Mouse (Mus musculus): ENCODE data around the gene Mrm2. TPM values are rescaled to one million over a fixed set of nuclear protein-coding genes. Genes with fewer than 3 reads are reported as not detected.

The Mrm2 gene
- polyA plus RNA-seq, 1 experiment from 2014 or later, result 19.3 TPM

DNA sequence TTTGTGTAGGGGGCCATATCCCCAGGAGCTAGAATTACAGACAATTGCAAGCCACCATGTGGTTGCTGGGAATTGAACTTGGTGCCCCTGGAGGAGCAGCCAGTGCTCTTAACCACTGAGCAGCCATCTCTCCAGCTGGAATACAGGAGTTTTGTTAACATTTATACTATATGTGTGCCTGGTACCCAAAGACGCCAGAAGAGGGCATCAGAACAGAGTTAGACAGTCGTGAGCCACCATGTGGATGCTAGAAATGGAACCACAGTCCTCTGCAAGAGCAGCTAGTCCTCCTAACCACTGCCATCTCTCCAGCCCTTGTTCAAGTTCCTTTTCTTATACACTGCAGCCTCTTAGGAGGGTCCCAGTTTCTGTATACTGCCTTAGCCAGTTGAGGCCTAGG, 1.9 kb upstream of the Mrm2 start:
- ATAC-seq (ENCODE audit: insufficient number of reproducible peaks, insufficient read depth, low FRiP score, low read depth), result no peak
- Histone ChIP-seq H3K4me3 (ENCODE audit: low read depth, low read length) (no peak overlapping the region), H3K9me3 (ENCODE audit: control insufficient read depth, low read depth, low read length) (no peaks in the 10 kb centered on the region), H3K36me3 (ENCODE audit: control insufficient read depth, insufficient read depth, low read length) (peaks cover 1% of the 10 kb centered on the region; the same call in 1 of the 2 replicates), H3K9ac (replicated peaks; ENCODE audit: low read depth, low read length) (no peak overlapping the region), H3K4me2 (replicated peaks; ENCODE audit: low read depth, low read length) (no peak overlapping the region), H3K27me3 (ENCODE audit: control insufficient read depth, insufficient read depth, low read length) (no peaks in the 10 kb centered on the region), H3K27ac (ENCODE audit: low read length) (no peak overlapping the region), H3K4me1 (ENCODE audit: control insufficient read depth, insufficient read depth, low read length) (peaks cover 11% of the 10 kb centered on the region)
- WGBS, result 44% methylated on average over 2 of the region's 2 CpGs

DNA sequence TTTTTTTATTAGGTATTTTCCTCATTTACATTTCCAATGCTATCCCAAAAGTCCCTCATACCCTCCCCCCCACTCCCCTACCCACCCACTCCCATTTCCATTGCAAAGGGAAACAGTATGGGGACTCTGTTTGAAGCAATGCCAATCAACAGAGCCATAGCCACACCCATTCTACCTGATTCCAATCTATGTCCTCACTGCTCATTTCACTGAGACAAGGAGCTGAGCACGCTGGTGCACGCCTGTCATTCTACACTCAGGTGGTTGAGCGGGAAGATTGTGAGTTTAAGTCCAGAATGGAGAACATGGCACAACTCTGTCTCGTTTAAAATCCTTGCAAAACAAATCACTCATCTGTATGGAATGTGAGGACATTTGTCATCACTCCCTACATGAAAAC, 821 bp upstream of the Mrm2 start:
- Histone ChIP-seq H3K36me3 (ENCODE audit: control insufficient read depth, insufficient read depth, low read length) (peaks cover 11% of the 10 kb centered on the region; the same call in 1 of the 2 replicates), H3K9ac (replicated peaks; ENCODE audit: low read depth, low read length) (no peak overlapping the region), H3K27ac (ENCODE audit: low read length) (no peak overlapping the region), H3K4me1 (ENCODE audit: control insufficient read depth, insufficient read depth, low read length) (peaks cover 11% of the 10 kb centered on the region), H3K4me2 (replicated peaks; ENCODE audit: low read depth, low read length) (peak overlapping the region; percentile 62; the same call in 1 of the 2 replicates), H3K9me3 (ENCODE audit: control insufficient read depth, low read depth, low read length) (no peaks in the 10 kb centered on the region), H3K27me3 (ENCODE audit: control insufficient read depth, insufficient read depth, low read length) (no peaks in the 10 kb centered on the region), H3K4me3 (ENCODE audit: low read depth, low read length) (no peak overlapping the region)
- WGBS, result 44% methylated on average over 4 of the region's 4 CpGs
- no peak for ATAC-seq (ENCODE audit: insufficient number of reproducible peaks, insufficient read depth, low FRiP score, low read depth)

- H3K36me3 ChIP-seq (ENCODE audit: control insufficient read depth, insufficient read depth, low read length), result peaks cover 12% of the 10 kb centered on the region; the same call in 1 of the 2 replicates
- no peak overlapping the region for H3K27ac ChIP-seq (ENCODE audit: low read length)
- no peaks in the 10 kb centered on the region for H3K27me3 ChIP-seq (ENCODE audit: control insufficient read depth, insufficient read depth, low read length)
- peaks cover 6% of the 10 kb centered on the region; the same call in 1 of the 2 replicates for H3K4me1 ChIP-seq (ENCODE audit: control insufficient read depth, insufficient read depth, low read length)
- WGBS, result 90% methylated on average over 5 of the region's 5 CpGs
- H3K9ac ChIP-seq (replicated peaks; ENCODE audit: low read depth, low read length), result no peak overlapping the region
- no peak for ATAC-seq (ENCODE audit: insufficient number of reproducible peaks, insufficient read depth, low FRiP score, low read depth)
- no peak overlapping the region for H3K4me2 ChIP-seq (replicated peaks; ENCODE audit: low read depth, low read length)
- no peak overlapping the region for H3K4me3 ChIP-seq (ENCODE audit: low read depth, low read length)
- H3K9me3 ChIP-seq (ENCODE audit: control insufficient read depth, low read depth, low read length), result no peaks in the 10 kb centered on the region
Measured at GRCm38 (mm10) chr5:140324058-140324457, 7.6 kb downstream of the Mrm2 start.

GRCm38 (mm10) chr5:140321756-140322575, 9.7 kb downstream of the Mrm2 start:
- no peak for ATAC-seq (ENCODE audit: insufficient number of reproducible peaks, insufficient read depth, low FRiP score, low read depth)
- Histone ChIP-seq H3K9me3 (ENCODE audit: control insufficient read depth, low read depth, low read length) (no peaks in the 10 kb centered on the region), H3K27me3 (ENCODE audit: control insufficient read depth, insufficient read depth, low read length) (no peaks in the 10 kb centered on the region), H3K4me3 (ENCODE audit: low read depth, low read length) (peak overlapping the region; percentile 90), H3K27ac (ENCODE audit: low read length) (peak overlapping the region; percentile 44), H3K4me2 (replicated peaks; ENCODE audit: low read depth, low read length) (peak overlapping the region; percentile 46), H3K36me3 (ENCODE audit: control insufficient read depth, insufficient read depth, low read length) (no peaks in the 10 kb centered on the region), H3K4me1 (ENCODE audit: control insufficient read depth, insufficient read depth, low read length) (peaks cover 6% of the 10 kb centered on the region; the same call in 1 of the 2 replicates), H3K9ac (replicated peaks; ENCODE audit: low read depth, low read length) (peak overlapping the region; percentile 98)
- 1% methylated on average over 17 of the region's 17 CpGs for WGBS

- H3K4me2 ChIP-seq (replicated peaks; ENCODE audit: low read depth, low read length), result peak within 1 kb of the TSS; percentile 46
- WGBS, result under 1% methylated on average over 60 of the region's 60 CpGs
- peak; percentile 95 for ATAC-seq (ENCODE audit: insufficient number of reproducible peaks, insufficient read depth, low FRiP score, low read depth)
- H3K9ac ChIP-seq (replicated peaks; ENCODE audit: low read depth, low read length), result peak within 1 kb of the TSS; percentile 98
- no peaks in the 10 kb centered on the region for H3K36me3 ChIP-seq (ENCODE audit: control insufficient read depth, insufficient read depth, low read length)
- peak within 1 kb of the TSS; percentile 90 for H3K4me3 ChIP-seq (ENCODE audit: low read depth, low read length)
- H3K4me1 ChIP-seq (ENCODE audit: control insufficient read depth, insufficient read depth, low read length), result peaks cover 6% of the 10 kb centered on the region; the same call in 1 of the 2 replicates
- H3K27ac ChIP-seq (ENCODE audit: low read length), result peak within 1 kb of the TSS; percentile 44
- no peaks in the 10 kb centered on the region for H3K9me3 ChIP-seq (ENCODE audit: control insufficient read depth, low read depth, low read length)
- no peaks in the 10 kb centered on the region for H3K27me3 ChIP-seq (ENCODE audit: control insufficient read depth, insufficient read depth, low read length)
Measured at GRCm38 (mm10) chr5:140321042-140321755, 10.5 kb downstream of the Mrm2 start, which contains the start of the genes Mad1l1 and Nudt1. Gene Mad1l1 (minus strand): TSS chr5:140321552. Gene Nudt1 (plus strand): TSS chr5:140321656.

DNA sequence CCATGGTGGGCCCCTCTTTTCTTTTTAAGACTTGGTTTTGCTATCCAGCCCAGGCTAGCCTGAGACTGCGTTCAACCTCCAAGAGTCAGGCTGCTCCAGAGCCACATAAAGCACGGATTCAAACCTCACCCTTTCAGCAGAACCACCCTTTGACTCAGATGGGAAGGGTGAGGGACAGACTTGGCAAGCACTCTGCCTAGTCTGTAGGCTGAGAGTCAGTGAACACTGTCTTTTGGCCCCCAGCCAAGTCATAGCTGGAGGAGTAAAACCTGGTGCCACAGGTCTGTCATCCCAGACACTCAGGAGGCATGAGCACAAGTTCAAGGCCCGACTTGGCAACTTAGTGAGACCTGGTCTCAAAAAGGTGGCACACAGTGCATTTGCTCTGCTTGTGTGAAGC, 15.0 kb downstream of the Mrm2 start:
- ATAC-seq (ENCODE audit: insufficient number of reproducible peaks, insufficient read depth, low FRiP score, low read depth), result no peak
- H3K9ac ChIP-seq (replicated peaks; ENCODE audit: low read depth, low read length), result no peak overlapping the region

DNA sequence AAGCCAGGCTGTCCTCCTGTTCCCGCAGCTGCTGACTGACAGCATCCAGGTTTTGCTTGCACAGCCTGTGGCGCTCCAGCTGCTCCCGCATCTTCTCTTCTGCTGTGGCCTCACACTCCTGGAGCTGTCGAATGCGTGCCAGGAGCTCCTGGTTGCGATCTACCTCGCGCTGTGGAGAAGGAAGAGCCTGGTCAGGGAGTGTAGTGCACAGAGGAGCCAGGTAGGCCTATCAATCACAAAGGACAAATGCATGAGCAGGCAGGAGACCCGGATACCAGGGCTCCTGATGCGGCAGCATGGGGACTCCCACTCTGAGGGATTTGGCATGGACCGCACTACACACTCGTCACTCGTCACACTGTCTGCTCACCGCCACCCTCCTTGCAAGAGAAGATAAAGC, 24.1 kb downstream of the Mrm2 start:
- ATAC-seq (ENCODE audit: insufficient number of reproducible peaks, insufficient read depth, low FRiP score, low read depth), result no peak
- 92% methylated on average over 14 of the region's 14 CpGs for WGBS
- H3K4me2 ChIP-seq (replicated peaks; ENCODE audit: low read depth, low read length), result no peak overlapping the region
- no peak overlapping the region for H3K4me3 ChIP-seq (ENCODE audit: low read depth, low read length)
- no peak overlapping the region for H3K9ac ChIP-seq (replicated peaks; ENCODE audit: low read depth, low read length)
- H3K9me3 ChIP-seq (ENCODE audit: control insufficient read depth, low read depth, low read length), result no peaks in the 10 kb centered on the region
- peaks cover 43% of the 10 kb centered on the region for H3K36me3 ChIP-seq (ENCODE audit: control insufficient read depth, insufficient read depth, low read length)
- no peaks in the 10 kb centered on the region for H3K27me3 ChIP-seq (ENCODE audit: control insufficient read depth, insufficient read depth, low read length)
- H3K4me1 ChIP-seq (ENCODE audit: control insufficient read depth, insufficient read depth, low read length), result no peaks in the 10 kb centered on the region
- no peak overlapping the region for H3K27ac ChIP-seq (ENCODE audit: low read length)

More for the DNA sequence above, 15.0 kb downstream of the Mrm2 start:
- 77% methylated on average over 3 of the region's 3 CpGs for WGBS
- H3K4me3 ChIP-seq (ENCODE audit: low read depth, low read length), result no peak overlapping the region
- H3K9me3 ChIP-seq (ENCODE audit: control insufficient read depth, low read depth, low read length), result no peaks in the 10 kb centered on the region
- H3K4me1 ChIP-seq (ENCODE audit: control insufficient read depth, insufficient read depth, low read length), result peaks cover 6% of the 10 kb centered on the region; the same call in 1 of the 2 replicates
- H3K4me2 ChIP-seq (replicated peaks; ENCODE audit: low read depth, low read length), result no peak overlapping the region
- no peaks in the 10 kb centered on the region for H3K27me3 ChIP-seq (ENCODE audit: control insufficient read depth, insufficient read depth, low read length)
- no peak overlapping the region for H3K27ac ChIP-seq (ENCODE audit: low read length)
- H3K36me3 ChIP-seq (ENCODE audit: control insufficient read depth, insufficient read depth, low read length), result peaks cover 6% of the 10 kb centered on the region

DNA sequence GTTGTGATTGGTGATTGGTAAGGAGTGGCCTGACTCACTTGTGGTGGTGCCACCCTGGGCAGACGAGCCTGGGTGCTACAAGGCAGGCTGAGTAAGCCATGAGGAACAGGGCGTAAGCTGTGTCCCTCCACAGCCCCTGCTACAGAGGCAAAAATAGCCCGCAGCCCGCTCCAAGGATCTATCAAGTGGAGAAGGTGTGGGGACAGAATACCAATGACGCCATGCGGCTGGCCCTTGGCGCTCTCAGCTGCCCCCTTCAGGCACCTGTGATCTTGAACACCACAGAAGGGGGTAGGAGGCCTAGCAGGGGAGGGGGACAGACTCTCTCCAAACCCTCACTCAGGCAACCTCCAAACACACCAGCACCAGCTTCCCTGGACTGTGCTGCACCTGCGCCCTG, 25.7 kb downstream of the Mrm2 start:
- no peak overlapping the region for H3K4me3 ChIP-seq (ENCODE audit: low read depth, low read length)
- H3K4me1 ChIP-seq (ENCODE audit: control insufficient read depth, insufficient read depth, low read length), result no peaks in the 10 kb centered on the region
- H3K4me2 ChIP-seq (replicated peaks; ENCODE audit: low read depth, low read length), result no peak overlapping the region
- H3K9ac ChIP-seq (replicated peaks; ENCODE audit: low read depth, low read length), result no peak overlapping the region
- no peaks in the 10 kb centered on the region for H3K9me3 ChIP-seq (ENCODE audit: control insufficient read depth, low read depth, low read length)
- H3K27ac ChIP-seq (ENCODE audit: low read length), result no peak overlapping the region
- H3K27me3 ChIP-seq (ENCODE audit: control insufficient read depth, insufficient read depth, low read length), result no peaks in the 10 kb centered on the region
- peaks cover 47% of the 10 kb centered on the region for H3K36me3 ChIP-seq (ENCODE audit: control insufficient read depth, insufficient read depth, low read length)
- no peak for ATAC-seq (ENCODE audit: insufficient number of reproducible peaks, insufficient read depth, low FRiP score, low read depth)
- WGBS, result 89% methylated on average over 8 of the region's 8 CpGs
